Mouse (Mus musculus): ENCODE data around the gene Mgat1. TPM values are rescaled to one million over a fixed set of nuclear protein-coding genes. Genes with fewer than 3 reads are reported as not detected.
"Not testable (repeated sequence)": the region's sequence is repeated elsewhere in the genome, so short reads cannot be mapped to it uniquely, and the experiment has no call there.

Mgat1 gene
- total RNA-seq, 1 experiment from 2014 or later = 134 TPM

- not testable (repeated sequence) for ATAC-seq (ENCODE audit: extremely low read depth, insufficient number of reproducible peaks, low FRiP score, poor library complexity, severe bottlenecking)
Observed at GRCm38 (mm10) chr11:49308547-49308946, 64.6 kb downstream of the Mgat1 start.

Other genes starting within 250 kb of the Mgat1 start
- 335 and 370 TPM in 2 replicates for gene 9930111J21Rik2, start 192.9 kb upstream of the Mgat1 start, total RNA-seq (2017)
- 76.6 and 92.3 TPM in 2 replicates for gene Tgtp2, start 180.0 kb upstream of the Mgat1 start, total RNA-seq (2017)
- gene Ifi47, start 167.6 kb upstream of the Mgat1 start, total RNA-seq (2017) = 36.2 and 38.1 TPM in 2 replicates
- gene Olfr1396, start 129.3 kb upstream of the Mgat1 start, total RNA-seq (2017) = not detected in 2 replicates
- gene Olfr1395, start 101.9 kb upstream of the Mgat1 start, total RNA-seq (2017) = not detected in 2 replicates
- gene Olfr1394, start 89.8 kb upstream of the Mgat1 start, total RNA-seq (2017) = not detected in 2 replicates
- gene Btnl9, start 57.0 kb upstream of the Mgat1 start, total RNA-seq (2017) = 0.12 and 0.37 TPM in 2 replicates
- gene Zfp62, start 40.9 kb upstream of the Mgat1 start, total RNA-seq (2017) = 91.8 and 106 TPM in 2 replicates
- gene Olfr1393, start 34.1 kb downstream of the Mgat1 start, total RNA-seq (2017) = 0.23 and 0.98 TPM in 2 replicates
- 0.49 and 0.58 TPM in 2 replicates for gene Olfr1392, start 41.1 kb downstream of the Mgat1 start, total RNA-seq (2017)
- not detected in 2 replicates for gene Olfr10, start 60.5 kb downstream of the Mgat1 start, total RNA-seq (2017)
- not detected in 2 replicates for gene Olfr1391, start 78.6 kb downstream of the Mgat1 start, total RNA-seq (2017)
- not detected in 2 replicates for gene Olfr1390, start 91.0 kb downstream of the Mgat1 start, total RNA-seq (2017)
- gene Olfr1389, start 178.9 kb downstream of the Mgat1 start, total RNA-seq (2017) = not detected in 2 replicates
- gene Olfr1388, start 192.4 kb downstream of the Mgat1 start, total RNA-seq (2017) = 1.5 and 1.9 TPM in 2 replicates
- gene Olfr1387, start 211.2 kb downstream of the Mgat1 start, total RNA-seq (2017) = not detected in 2 replicates
- gene Olfr1386, start 220.9 kb downstream of the Mgat1 start, total RNA-seq (2017) = not detected in 2 replicates
- gene Olfr1385, start 244.9 kb downstream of the Mgat1 start, total RNA-seq (2017) = 0.35 and 0.37 TPM in 2 replicates